Mouse (Mus musculus) bone marrow, adult 2 months (tissue): ENCODE measurements around the gene Gm42906. TPM values are rescaled to one million over a fixed set of nuclear protein-coding genes. Genes with fewer than 3 reads are reported as not detected.

Experiments
- H3K27ac ChIP-seq: fragments of 200-500 bp; 2 replicates; pipeline ENCODE4 v1.5.1; 2012; ENCODE audit warnings: low read depth, mild to moderate bottlenecking, control low read depth, inconsistent platforms, low read length; ENCODE audit not compliant: control insufficient read depth, poor library complexity, insufficient read depth
- H3K4me1 ChIP-seq: fragments of 200-500 bp; 2 replicates; pipeline ENCODE4 v1.6.1; 2011; ENCODE audit warnings: low read length; ENCODE audit not compliant: control insufficient read depth, insufficient read depth
- H3K4me3 ChIP-seq: fragments of 200-500 bp; replicated peaks from 2 replicates; pipeline ENCODE3; 2011; ENCODE audit warnings: mild to moderate bottlenecking, low read depth, low read length, control low read depth; ENCODE audit not compliant: control insufficient read depth
- CTCF ChIP-seq: fragments of 200-500 bp; IDR thresholded peaks from 2 replicates; pipeline ENCODE4 v1.5.1; 2011; ENCODE audit warnings: low read length, control low read depth; ENCODE audit not compliant: control insufficient read depth, insufficient read depth
- POLR2A ChIP-seq: fragments of 200-500 bp; IDR thresholded peaks from 2 replicates; pipeline ENCODE4 v1.6.1; 2011; ENCODE audit warnings: low read depth, mild to moderate bottlenecking, control low read depth, low read length, borderline replicate concordance; ENCODE audit not compliant: control insufficient read depth
- WGBS: fragments of 180-500 bp; shearing (Covaris S2); methylation state at CpG from one replicate; pipeline ENCODE4 v1.1.7; 2018; 5-methylcytosine and 5-hydroxymethylcytosine counted together
- polyA plus RNA-seq: library from polyadenylated mRNA; stranded (reverse); fragments of >200 nt; gene quantifications from 2 replicates; pipeline ENCODE4 v1.2.4, GENCODE M21; 2011; ENCODE audit warnings: low replicate concordance; ENCODE audit not compliant: missing spikeins, insufficient read depth, insufficient read length

Gene Gm42906
- polyA plus RNA-seq, 1 experiment: not detected

- Histone ChIP-seq H3K4me3 (no peak overlapping the region), H3K27ac (no peak overlapping the region), H3K4me1 (no peaks in the 10 kb centered on the region)
- 75% methylated on average over 4 of the region's 4 CpGs for WGBS
- TF ChIP-seq POLR2A (no peak), CTCF (no peak)
Observed at GRCm38 (mm10) chr5:151231411-151231810, 196.6 kb downstream of the Gm42906 start.

- no peak for TF ChIP-seq POLR2A
- TF ChIP-seq CTCF: no peak
- Histone ChIP-seq H3K27ac (no peak overlapping the region), H3K4me3 (no peak overlapping the region), H3K4me1 (no peaks in the 10 kb centered on the region)
- 86% methylated on average over 4 of the region's 4 CpGs for WGBS
Observed at GRCm38 (mm10) chr5:151230427-151230826, 197.5 kb downstream of the Gm42906 start.

GRCm38 (mm10) chr5:151228367-151229005, 199.5 kb downstream of the Gm42906 start:
- WGBS: 73% methylated on average over 13 of the region's 13 CpGs
- Histone ChIP-seq H3K4me3 (no peak overlapping the region), H3K27ac (no peak overlapping the region), H3K4me1 (no peaks in the 10 kb centered on the region)
- TF ChIP-seq CTCF (no peak), POLR2A (no peak)

GRCm38 (mm10) chr5:151223696-151224366, 204.1 kb downstream of the Gm42906 start:
- Histone ChIP-seq H3K4me3 (no peak overlapping the region), H3K4me1 (no peaks in the 10 kb centered on the region), H3K27ac (no peak overlapping the region)
- no peak for TF ChIP-seq CTCF
- 75% methylated on average over 4 of the region's 4 CpGs for WGBS

- H3K27ac ChIP-seq: no peak overlapping the region
- no peaks in the 10 kb centered on the region for H3K4me1 ChIP-seq
- 78% methylated on average over 1 of the region's 1 CpGs for WGBS
- no peak overlapping the region for H3K4me3 ChIP-seq
- TF ChIP-seq CTCF (no peak), POLR2A (no peak)
Observed at GRCm38 (mm10) chr5:151222791-151223190, 205.2 kb downstream of the Gm42906 start.

GRCm38 (mm10) chr5:151218689-151219115, 209.3 kb downstream of the Gm42906 start:
- Histone ChIP-seq H3K4me1 (no peaks in the 10 kb centered on the region), H3K27ac (no peak overlapping the region), H3K4me3 (no peak overlapping the region)
- no peak for TF ChIP-seq POLR2A
- TF ChIP-seq CTCF: no peak
- 82% methylated on average over 6 of the region's 6 CpGs for WGBS

GRCm38 (mm10) chr5:151213097-151213496, 214.9 kb downstream of the Gm42906 start:
- WGBS: 75% methylated on average over 3 of the region's 3 CpGs
- H3K27ac ChIP-seq: no peak overlapping the region
- H3K4me1 ChIP-seq: no peaks in the 10 kb centered on the region
- TF ChIP-seq POLR2A (no peak), CTCF (no peak)
- no peak overlapping the region for H3K4me3 ChIP-seq

GRCm38 (mm10) chr5:151210869-151211268, 217.1 kb downstream of the Gm42906 start:
- no peaks in the 10 kb centered on the region for H3K4me1 ChIP-seq
- WGBS: 65% methylated on average over 1 of the region's 1 CpGs
- H3K4me3 ChIP-seq: no peak overlapping the region
- H3K27ac ChIP-seq: no peak overlapping the region
- TF ChIP-seq CTCF: no peak
- no peak for TF ChIP-seq POLR2A
